Mouse (Mus musculus): Measurements from ENCODE around the gene Sgms2.

- no peak for TF ChIP-seq USF1 (IDR thresholded peaks at IDR 0.05; ENCODE audit: low read depth)
- TF ChIP-seq CTCF (IDR thresholded peaks at IDR 0.05; ENCODE audit: control insufficient read depth, insufficient read depth, insufficient read length): no peak
- TF ChIP-seq FOSL1 (IDR thresholded peaks at IDR 0.05; ENCODE audit: insufficient read depth, low read length, poor library complexity, severe bottlenecking): no peak
Observed at GRCm38 (mm10) chr3:131356026-131356425, 135.2 kb downstream of the Sgms2 start.
